In genomic region chr13:40649096-40650035, GRCm38 (mm10) we compare ENCODE assay signal across 11 mouse cellular contexts.
DNase-seq lines count a peak whose midpoint lies in the region; ATAC-seq and TF ChIP-seq lines count a peak whose summit lies in the region.
"Had no signal": no experiment of that assay in that cellular context is flagged by ENCODE, and none has a peak within 500 bp of the region (broad histone marks: within the 10 kb centered on the region; RNA-seq: fewer than 3 reads in every experiment).

No protein-coding gene starts in this region.

- no peak overlapping the region for H3K4me2 ChIP-seq in forebrain, postnatal 0 days (ENCODE audit: low read depth)
- H3K4me2 ChIP-seq in forebrain, embryonic 12.5 days: peak overlapping the region; percentile 27
- H3K4me2 ChIP-seq: embryonic facial prominence, embryonic 13.5 days; liver, embryonic 12.5 days had no signal

- no peak for DNase-seq in forebrain, embryonic 10.5 days (ENCODE audit: extremely low spot score, low spot score)
- no peak for DNase-seq in forebrain, postnatal 0 days
- DNase-seq in mesoderm, embryonic 11.5 days (ENCODE audit: low read depth, low spot score): peak; percentile 7
- DNase-seq in thymus, postnatal 36 days: no peak
- no peak for DNase-seq in ovary, postnatal 36 days (ENCODE audit: low spot score)
- DNase-seq in spleen, postnatal 36 days (ENCODE audit: low spot score in 2 of 2): no peak
- DNase-seq: layer of hippocampus, postnatal 36 days had no signal

- ATAC-seq in forebrain, postnatal 0 days: no peak
- no peak for ATAC-seq in forebrain, embryonic 12.5 days (ENCODE audit: low FRiP score)
- ATAC-seq: liver, embryonic 12.5 days had no signal

- no peaks in the 10 kb centered on the region for H3K9me3 ChIP-seq in forebrain, embryonic 10.5 days
- no peaks in the 10 kb centered on the region for H3K9me3 ChIP-seq in forebrain, postnatal 0 days (ENCODE audit: low read length)
- H3K9me3 ChIP-seq in E14TG2a.4 (ENCODE audit: low read length): no peaks in the 10 kb centered on the region
- H3K9me3 ChIP-seq in forebrain, embryonic 12.5 days: no peaks in the 10 kb centered on the region
- H3K9me3 ChIP-seq: embryonic facial prominence, embryonic 13.5 days; liver, embryonic 12.5 days had no signal

- H3K36me3 ChIP-seq in forebrain, embryonic 10.5 days (replicated peaks): no peaks in the 10 kb centered on the region
- no peaks in the 10 kb centered on the region for H3K36me3 ChIP-seq in forebrain, postnatal 0 days (ENCODE audit: insufficient read depth)
- H3K36me3 ChIP-seq in E14TG2a.4 (ENCODE audit: insufficient read depth, low read length): no peaks in the 10 kb centered on the region
- no peaks in the 10 kb centered on the region for H3K36me3 ChIP-seq in forebrain, embryonic 12.5 days (replicated peaks)
- H3K36me3 ChIP-seq: embryonic facial prominence, embryonic 13.5 days; liver, embryonic 12.5 days had no signal

- no peak for TF ChIP-seq CTCF in forebrain, postnatal 0 days (IDR thresholded peaks at IDR 0.05; ENCODE audit: low read depth)
- no peak for TF ChIP-seq CTCF in E14TG2a.4 (conservative IDR thresholded peaks at IDR 0.05; ENCODE audit: low read length)

- H3K4me1 ChIP-seq in forebrain, embryonic 10.5 days: peaks cover 28% of the 10 kb centered on the region
- H3K4me1 ChIP-seq in forebrain, postnatal 0 days (ENCODE audit: insufficient read depth): 0 out of 2 replicates have a peak, but pooled peaks cover 2% of the 10 kb centered on the region
- H3K4me1 ChIP-seq in E14TG2a.4 (replicated peaks; ENCODE audit: low read depth, low read length): peaks cover 63% of the 10 kb centered on the region
- peaks cover 8% of the 10 kb centered on the region for H3K4me1 ChIP-seq in forebrain, embryonic 12.5 days
- H3K4me1 ChIP-seq: liver, embryonic 12.5 days had no signal

- H3K4me3 ChIP-seq in forebrain, embryonic 10.5 days: peak overlapping the region; percentile 33
- no peak overlapping the region for H3K4me3 ChIP-seq in forebrain, postnatal 0 days (ENCODE audit: low read depth, low read length)
- H3K4me3 ChIP-seq in E14TG2a.4 (replicated peaks; ENCODE audit: low read length): peak overlapping the region; percentile 39
- no peak overlapping the region for H3K4me3 ChIP-seq in forebrain, embryonic 12.5 days (replicated peaks)
- H3K4me3 ChIP-seq: embryonic facial prominence, embryonic 13.5 days; liver, embryonic 12.5 days had no signal

- 0 out of 2 replicates have a peak overlapping the region, but pooled peaks have one; percentile 35 for H3K27ac ChIP-seq in forebrain, embryonic 10.5 days
- no peak overlapping the region for H3K27ac ChIP-seq in forebrain, postnatal 0 days (ENCODE audit: low read depth, low read length)
- H3K27ac ChIP-seq in forebrain, embryonic 12.5 days: no peak overlapping the region
- H3K27ac ChIP-seq: embryonic facial prominence, embryonic 13.5 days; liver, embryonic 12.5 days had no signal

- H3K9ac ChIP-seq in forebrain, postnatal 0 days: no peak overlapping the region
- H3K9ac ChIP-seq in forebrain, embryonic 12.5 days: no peak overlapping the region
- H3K9ac ChIP-seq: embryonic facial prominence, embryonic 13.5 days; liver, embryonic 12.5 days had no signal

- WGBS in forebrain, embryonic 10.5 days: 21% methylated on average over 10 of the region's 10 CpGs
- WGBS in forebrain, postnatal 0 days: 37% methylated on average over 10 of the region's 10 CpGs
- 29% methylated on average over 10 of the region's 10 CpGs for WGBS in forebrain, embryonic 12.5 days

- peaks cover 39% of the 10 kb centered on the region for H3K27me3 ChIP-seq in forebrain, embryonic 10.5 days (ENCODE audit: poor library complexity, severe bottlenecking)
- peaks cover 8% of the 10 kb centered on the region; the same call in 1 of the 2 replicates for H3K27me3 ChIP-seq in forebrain, postnatal 0 days (ENCODE audit: insufficient read depth, low read length)
- peaks cover 2% of the 10 kb centered on the region; the same call in 1 of the 2 replicates for H3K27me3 ChIP-seq in E14TG2a.4 (ENCODE audit: insufficient read depth, low read length)
- H3K27me3 ChIP-seq in forebrain, embryonic 12.5 days: peaks cover 10% of the 10 kb centered on the region; the same call in 1 of the 2 replicates
- H3K27me3 ChIP-seq: liver, embryonic 12.5 days had no signal

Comparison
In these comparisons a context has a peak if more than half of its experiments do, and no peak if none do; other contexts are left out.
1. H3K4me3 ChIP-seq: peak in forebrain, embryonic 10.5 days (single experiment) and E14TG2a.4 (single experiment); none in forebrain, postnatal 0 days (single experiment) and forebrain, embryonic 12.5 days (single experiment).